Mouse (Mus musculus) neural tube, embryonic 11.5 days (tissue): ENCODE measurements around the gene Miox. TPM values are rescaled to one million over a fixed set of nuclear protein-coding genes. Genes with fewer than 3 reads are reported as not detected.

Experiments
- ATAC-seq: fragments of 200-750 bp; cut with Nextera tagmentation; 2 replicates; pipeline ENCODE4 v1.8.0; 2017; ENCODE audit warnings: moderate number of reproducible peaks, mild to moderate bottlenecking, moderate TSS enrichment, moderate library complexity; ENCODE audit not compliant: insufficient read depth, low FRiP score, low TSS enrichment
- DNase-seq: peaks from one replicate; pipeline ENCODE4 v3.0.0-alpha.2; 2015; ENCODE audit warnings: low spot score
- H3K27ac ChIP-seq: fragments of 300-500 bp; sonication (generic); 2 replicates; pipeline ENCODE4 v1.5.1; 2014; ENCODE audit warnings: low read depth, mild to moderate bottlenecking, low read length
- H3K27me3 ChIP-seq: fragments of 300-500 bp; sonication (generic); 2 replicates; pipeline ENCODE4 v1.6.1; 2014; ENCODE audit warnings: mild to moderate bottlenecking, low read length, mixed read lengths; ENCODE audit not compliant: control insufficient read depth, insufficient read depth
- H3K36me3 ChIP-seq: fragments of 300-500 bp; sonication (generic); 2 replicates; pipeline ENCODE4 v1.6.1; 2014; ENCODE audit warnings: mild to moderate bottlenecking, low read length, moderate library complexity, mixed read lengths; ENCODE audit not compliant: control insufficient read depth, insufficient read depth
- H3K4me1 ChIP-seq: fragments of 300-500 bp; sonication (generic); 2 replicates; pipeline ENCODE4 v1.6.1; 2014; ENCODE audit warnings: low read length, mixed read lengths; ENCODE audit not compliant: control insufficient read depth, insufficient read depth
- H3K4me2 ChIP-seq: fragments of 300-500 bp; sonication (generic); 2 replicates; pipeline ENCODE4 v1.6.1; 2014; ENCODE audit warnings: low read depth, mild to moderate bottlenecking, moderate library complexity
- H3K4me3 ChIP-seq: fragments of 300-500 bp; sonication (generic); 2 replicates; pipeline ENCODE4 v1.5.1; 2014; ENCODE audit warnings: low read depth, low read length
- H3K9ac ChIP-seq: fragments of 300-500 bp; sonication (generic); 2 replicates; pipeline ENCODE4 v1.6.1; 2014; ENCODE audit warnings: mild to moderate bottlenecking, low read length
- H3K9me3 ChIP-seq: fragments of 300-500 bp; sonication (generic); 2 replicates; pipeline ENCODE4 v1.6.1; 2016; ENCODE audit warnings: low read length; ENCODE audit not compliant: control insufficient read depth
- WGBS: fragments of 180-500 bp; shearing (Covaris S2); extraction: QIAGEN DNeasy Blood & Tissue Kit; methylation state at CpG from one replicate; pipeline ENCODE4 v1.1.7; 2014; 5-methylcytosine and 5-hydroxymethylcytosine counted together
- polyA plus RNA-seq: library from polyadenylated mRNA; unstranded; fragments of >200 nt; fragmentation: Nextera tagmentation; extraction: Ambion mirVana; gene quantifications from 2 replicates; pipeline ENCODE4 v1.2.1, GENCODE M21; 2014

The Miox gene
- polyA plus RNA-seq, 1 experiment from 2014 or later = not detected

DNA sequence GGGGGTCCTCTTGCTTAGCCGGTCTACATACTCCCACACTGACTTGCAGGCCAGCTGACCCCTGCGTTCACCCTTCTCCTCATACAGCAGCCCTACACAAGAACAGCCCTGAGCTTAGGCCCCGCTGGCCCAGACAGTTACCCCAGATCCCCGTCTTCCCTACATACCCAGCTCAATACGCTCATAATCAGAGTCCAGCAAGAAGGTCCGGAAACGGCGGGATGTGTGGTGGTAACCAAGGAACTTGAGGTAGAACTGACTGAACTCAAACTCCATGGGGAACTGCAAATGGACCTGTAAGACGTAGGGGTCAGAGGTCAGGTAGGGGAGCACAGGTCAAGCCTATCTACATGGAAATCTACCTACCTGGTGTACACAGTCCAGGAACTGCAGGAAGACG, 40.4 kb upstream of the Miox start:
- Histone ChIP-seq H3K27ac (no peak overlapping the region), H3K27me3 (no peaks in the 10 kb centered on the region), H3K9me3 (no peaks in the 10 kb centered on the region), H3K4me1 (no peaks in the 10 kb centered on the region), H3K9ac (no peak overlapping the region), H3K36me3 (peaks cover 25% of the 10 kb centered on the region), H3K4me2 (no peak overlapping the region), H3K4me3 (no peak overlapping the region)
- WGBS = 92% methylated on average over 10 of the region's 10 CpGs
- DNase-seq (no peak), ATAC-seq (no peak)

DNA sequence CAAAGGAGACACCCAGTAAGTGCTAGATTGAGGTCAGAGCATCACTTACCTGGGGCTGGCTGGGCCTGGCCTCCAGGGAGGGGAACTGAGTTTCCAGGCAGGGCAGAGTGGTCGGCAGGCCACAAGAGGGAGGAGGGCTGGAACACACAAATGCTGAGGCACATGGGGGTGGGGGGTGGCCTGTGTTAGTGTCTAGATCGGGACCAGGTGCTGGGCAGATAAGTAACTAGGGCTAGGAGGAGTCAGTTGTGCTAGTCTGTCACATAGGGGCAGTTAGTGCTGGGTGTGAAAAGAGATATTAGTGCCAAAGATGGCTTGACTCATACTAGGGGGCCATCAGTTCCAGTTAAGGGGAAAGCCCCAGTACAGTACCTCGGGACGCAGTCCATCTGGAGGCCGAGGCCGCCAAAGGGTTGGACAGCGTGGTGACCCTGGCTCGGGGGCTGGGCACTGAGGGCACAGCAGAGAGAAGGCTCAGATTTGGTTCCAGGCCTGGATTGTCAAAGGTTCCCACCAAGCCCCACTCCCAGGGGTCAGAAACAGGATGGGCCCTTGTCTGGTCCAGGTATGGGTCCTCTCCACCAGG, 38.5 kb upstream of the Miox start:
- H3K36me3 ChIP-seq = peaks cover 36% of the 10 kb centered on the region
- H3K4me2 ChIP-seq = no peak overlapping the region
- DNase-seq (no peak), ATAC-seq (no peak)
- no peak overlapping the region for H3K4me3 ChIP-seq
- H3K9ac ChIP-seq = no peak overlapping the region
- WGBS = 91% methylated on average over 8 of the region's 8 CpGs
- no peaks in the 10 kb centered on the region for H3K4me1 ChIP-seq
- no peaks in the 10 kb centered on the region for H3K27me3 ChIP-seq
- no peak overlapping the region for H3K27ac ChIP-seq
- H3K9me3 ChIP-seq = no peaks in the 10 kb centered on the region

DNA sequence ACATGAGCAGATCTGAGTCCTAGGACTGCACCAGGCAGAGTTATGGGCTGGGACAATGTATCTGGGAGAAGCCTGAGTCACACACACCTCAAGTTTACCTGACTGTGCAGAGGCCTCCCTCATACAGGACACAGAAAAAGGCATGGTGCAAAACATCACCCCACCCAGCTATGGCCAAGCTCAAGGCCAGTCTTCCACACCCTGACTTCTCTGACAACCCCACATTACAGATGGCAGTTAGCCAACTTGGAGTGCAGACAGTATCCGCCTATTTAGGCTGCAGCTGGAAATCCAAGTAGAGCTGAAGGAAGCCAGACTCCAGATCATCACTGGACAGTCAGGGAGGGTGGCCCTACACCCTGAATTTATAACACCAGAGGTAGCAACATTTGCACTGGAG, 37.7 kb upstream of the Miox start:
- H3K9ac ChIP-seq = no peak overlapping the region
- H3K4me3 ChIP-seq = no peak overlapping the region
- H3K36me3 ChIP-seq = peaks cover 37% of the 10 kb centered on the region
- ATAC-seq = no peak
- H3K9me3 ChIP-seq = no peaks in the 10 kb centered on the region
- WGBS = 100% methylated on average over 1 of the region's 1 CpGs
- no peak overlapping the region for H3K4me2 ChIP-seq
- DNase-seq = no peak
- H3K4me1 ChIP-seq = no peaks in the 10 kb centered on the region
- no peaks in the 10 kb centered on the region for H3K27me3 ChIP-seq
- no peak overlapping the region for H3K27ac ChIP-seq

DNA sequence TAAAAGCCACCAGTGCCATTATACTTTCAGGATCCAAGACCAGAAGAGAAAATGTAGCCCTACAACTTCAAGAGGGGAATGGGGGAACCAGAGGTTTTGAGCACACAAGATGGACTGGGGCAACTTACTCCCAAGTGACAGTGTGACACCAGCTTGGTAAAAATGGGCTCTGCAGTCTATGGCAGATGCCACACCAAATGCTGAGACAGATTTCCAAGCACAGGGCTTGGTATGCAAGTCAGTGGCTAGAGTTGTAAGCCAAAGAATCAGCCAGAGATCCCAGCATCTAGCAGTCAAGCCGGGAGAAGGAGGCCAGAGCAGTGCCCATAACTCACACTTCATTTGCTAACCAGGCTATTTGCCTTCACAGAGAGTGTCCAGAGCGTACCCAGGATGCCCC, 36.5 kb upstream of the Miox start:
- Histone ChIP-seq H3K27me3 (no peaks in the 10 kb centered on the region), H3K4me1 (no peaks in the 10 kb centered on the region), H3K36me3 (peaks cover 48% of the 10 kb centered on the region), H3K9me3 (no peaks in the 10 kb centered on the region), H3K27ac (no peak overlapping the region), H3K4me3 (no peak overlapping the region), H3K4me2 (no peak overlapping the region), H3K9ac (no peak overlapping the region)
- 95% methylated on average over 2 of the region's 2 CpGs for WGBS
- ATAC-seq = no peak
- no peak for DNase-seq

DNA sequence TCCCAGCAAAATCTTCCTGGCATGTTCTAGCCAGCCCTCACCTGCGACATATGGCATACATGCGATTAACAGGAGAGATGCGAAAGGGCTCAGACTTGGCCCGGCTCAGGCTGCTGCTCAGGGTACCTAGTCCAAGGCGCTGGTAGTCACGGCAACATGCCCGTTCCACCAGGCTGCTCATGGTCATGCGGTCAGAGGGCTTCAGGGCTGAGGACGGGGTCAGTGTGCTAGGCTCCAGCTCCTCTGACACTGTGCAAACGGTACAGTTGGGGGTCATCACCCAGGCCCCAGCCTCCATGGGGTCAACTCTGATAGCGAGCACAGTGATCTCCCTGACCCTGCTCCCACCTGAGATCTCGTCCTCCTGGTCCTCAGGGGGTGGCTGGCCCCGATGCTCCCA, 34.0 kb upstream of the Miox start:
- H3K4me2 ChIP-seq = no peak overlapping the region
- no peaks in the 10 kb centered on the region for H3K9me3 ChIP-seq
- no peak overlapping the region for H3K4me3 ChIP-seq
- no peak overlapping the region for H3K27ac ChIP-seq
- H3K27me3 ChIP-seq = no peaks in the 10 kb centered on the region
- H3K36me3 ChIP-seq = peaks cover 50% of the 10 kb centered on the region
- 91% methylated on average over 13 of the region's 13 CpGs for WGBS
- no peak for ATAC-seq
- no peak for DNase-seq
- no peak overlapping the region for H3K9ac ChIP-seq
- no peaks in the 10 kb centered on the region for H3K4me1 ChIP-seq

DNA sequence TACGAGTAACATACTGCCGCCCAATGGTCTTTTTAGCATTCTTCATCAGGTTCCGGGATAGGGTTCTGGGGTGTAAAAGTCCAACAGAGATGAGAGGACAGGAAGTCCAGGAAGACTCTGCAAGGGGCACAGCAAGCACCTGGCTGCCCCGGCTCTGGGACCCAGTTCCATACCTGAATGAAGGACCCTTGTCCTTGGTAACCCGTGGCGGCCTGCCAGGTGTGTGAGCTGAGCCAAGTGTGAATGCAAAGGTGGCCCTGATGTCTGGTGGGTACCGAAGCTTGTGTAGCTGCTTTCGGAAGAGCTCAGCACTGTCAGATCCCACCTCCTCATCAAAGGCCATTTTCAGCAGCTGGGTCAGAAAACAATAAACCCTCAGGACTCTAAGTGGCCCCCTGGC, 33.6 kb upstream of the Miox start:
- 97% methylated on average over 8 of the region's 8 CpGs for WGBS
- H3K9ac ChIP-seq = no peak overlapping the region
- H3K27me3 ChIP-seq = no peaks in the 10 kb centered on the region
- H3K36me3 ChIP-seq = peaks cover 47% of the 10 kb centered on the region
- H3K4me3 ChIP-seq = no peak overlapping the region
- no peaks in the 10 kb centered on the region for H3K9me3 ChIP-seq
- ATAC-seq (no peak), DNase-seq (no peak)
- H3K4me1 ChIP-seq = no peaks in the 10 kb centered on the region
- no peak overlapping the region for H3K27ac ChIP-seq
- no peak overlapping the region for H3K4me2 ChIP-seq

DNA sequence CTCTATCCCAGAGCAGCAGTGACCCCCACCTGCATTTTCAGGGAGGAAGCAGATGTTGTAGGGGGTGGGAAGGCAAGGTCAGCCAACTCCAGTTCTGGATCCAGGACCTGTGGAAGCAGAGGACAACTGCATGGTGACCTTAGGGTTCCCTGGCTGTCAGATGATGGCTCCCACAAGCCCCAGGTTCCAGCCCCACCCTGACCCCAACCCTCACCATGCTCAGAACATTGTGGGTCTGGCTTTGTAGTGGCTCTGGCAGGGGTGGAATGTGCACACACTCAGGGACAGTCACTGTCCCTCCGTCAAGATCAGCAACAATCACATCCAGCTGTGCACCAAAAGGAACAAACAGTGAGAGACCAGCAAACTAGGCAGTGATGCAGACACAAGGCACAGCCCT, 28.2 kb upstream of the Miox start:
- H3K27me3 ChIP-seq = no peaks in the 10 kb centered on the region
- DNase-seq = no peak
- 89% methylated on average over 1 of the region's 1 CpGs for WGBS
- H3K4me2 ChIP-seq = no peak overlapping the region
- peaks cover 31% of the 10 kb centered on the region for H3K36me3 ChIP-seq
- no peaks in the 10 kb centered on the region for H3K9me3 ChIP-seq
- H3K9ac ChIP-seq = no peak overlapping the region
- ATAC-seq = no peak
- no peak overlapping the region for H3K27ac ChIP-seq
- H3K4me3 ChIP-seq = no peak overlapping the region
- no peaks in the 10 kb centered on the region for H3K4me1 ChIP-seq

DNA sequence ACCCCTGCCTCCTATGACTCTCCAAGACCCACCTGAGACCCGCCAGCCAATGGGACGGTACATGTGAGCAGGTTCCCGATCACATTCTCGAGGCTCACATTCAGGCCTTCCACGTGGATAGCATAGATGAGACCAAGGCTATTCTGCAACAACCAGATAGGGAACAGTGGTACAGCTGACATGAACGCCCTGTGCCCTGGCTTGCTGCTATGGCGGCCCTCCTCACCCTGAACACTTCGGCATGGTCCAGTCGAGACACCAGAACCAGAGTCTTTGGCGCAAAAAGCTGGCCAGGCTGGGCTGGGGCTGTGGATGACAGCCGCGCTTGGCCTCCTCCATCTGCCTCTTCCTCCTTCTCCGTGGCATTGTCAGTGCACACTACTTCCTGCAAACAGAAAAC, 26.7 kb upstream of the Miox start:
- no peak overlapping the region for H3K9ac ChIP-seq
- ATAC-seq (no peak), DNase-seq (no peak)
- H3K4me1 ChIP-seq = no peaks in the 10 kb centered on the region
- no peak overlapping the region for H3K4me2 ChIP-seq
- no peaks in the 10 kb centered on the region for H3K9me3 ChIP-seq
- H3K4me3 ChIP-seq = no peak overlapping the region
- H3K27me3 ChIP-seq = no peaks in the 10 kb centered on the region
- peaks cover 22% of the 10 kb centered on the region for H3K36me3 ChIP-seq
- WGBS = 92% methylated on average over 13 of the region's 13 CpGs
- no peak overlapping the region for H3K27ac ChIP-seq

DNA sequence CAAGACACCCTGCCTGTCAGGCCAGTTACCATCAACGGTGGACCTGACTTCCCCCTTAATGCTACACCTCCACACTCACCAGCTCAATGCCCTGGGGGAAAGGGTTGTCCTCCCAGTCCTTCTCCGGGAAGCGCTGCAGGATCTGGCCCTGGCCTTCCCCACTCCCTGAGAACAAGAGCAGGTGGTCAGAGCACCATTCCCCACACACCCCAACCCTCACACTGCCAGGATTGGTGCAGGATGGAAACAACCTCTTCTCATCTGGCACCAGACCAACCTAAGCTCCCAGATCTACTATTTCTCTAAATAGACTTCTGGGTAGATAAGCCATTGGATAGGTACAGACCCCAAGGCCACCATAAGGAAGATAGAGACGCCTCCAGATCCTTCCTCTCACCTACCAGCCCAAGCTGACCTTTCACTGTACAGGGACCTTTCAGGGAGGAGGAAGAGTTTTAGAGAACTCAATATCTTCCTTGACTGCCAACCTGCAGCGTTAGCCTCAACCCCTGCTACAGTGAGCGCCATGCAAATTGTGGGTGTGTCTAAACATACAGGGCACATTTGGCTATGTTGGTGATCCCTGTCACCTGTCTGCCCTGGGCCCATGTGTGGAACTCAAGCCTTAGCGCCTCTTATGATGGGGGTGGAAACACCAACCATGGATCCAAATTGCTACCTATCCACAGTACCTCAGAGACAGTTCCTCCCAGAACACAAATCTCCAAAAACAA, 25.6 kb upstream of the Miox start:
- Histone ChIP-seq H3K4me1 (peaks cover 6% of the 10 kb centered on the region; the same call in 1 of the 2 replicates), H3K9ac (no peak overlapping the region), H3K27ac (no peak overlapping the region), H3K27me3 (no peaks in the 10 kb centered on the region), H3K4me3 (no peak overlapping the region), H3K36me3 (peaks cover 13% of the 10 kb centered on the region), H3K4me2 (no peak overlapping the region), H3K9me3 (no peaks in the 10 kb centered on the region)
- DNase-seq (no peak), ATAC-seq (no peak)
- 91% methylated on average over 7 of the region's 7 CpGs for WGBS
